Mouse (Mus musculus) small intestine, adult 2 months (tissue): Measurements from ENCODE around the gene Olfr691.

ENCODE experiments used
- CTCF ChIP-seq: fragments of 200-500 bp; IDR thresholded peaks from 2 replicates; pipeline ENCODE4 v1.5.1; 2012; ENCODE audit warnings: low read depth, mild to moderate bottlenecking, control low read depth, inconsistent platforms, low read length, moderate library complexity, mixed read lengths; ENCODE audit not compliant: insufficient replicate concordance, insufficient read length; ENCODE audit errors: extremely low read depth
- POLR2A ChIP-seq: fragments of 200-500 bp; IDR thresholded peaks from 2 replicates; pipeline ENCODE4 v1.6.1; 2012; ENCODE audit warnings: low read depth, mild to moderate bottlenecking, control low read depth, inconsistent platforms, low read length, moderate library complexity

GRCm38 (mm10) chr7:105290051-105290450 is 52.0 kb downstream of the Olfr691 start:
- TF ChIP-seq CTCF (no peak), POLR2A (no peak)
